Mouse (Mus musculus) T-helper 2 cell (primary cell): ENCODE measurements around the gene Slc46a2.

ENCODE experiments used
- in situ Hi-C: fragments of 300-600 bp; cut with MboI, MseI; formaldehyde crosslinking; loops from one replicate; pipeline ENCODE4 v1.15.1; 2025; ENCODE audit warnings: high pct_unique_total_duplicates

The Slc46a2 gene

DNA sequence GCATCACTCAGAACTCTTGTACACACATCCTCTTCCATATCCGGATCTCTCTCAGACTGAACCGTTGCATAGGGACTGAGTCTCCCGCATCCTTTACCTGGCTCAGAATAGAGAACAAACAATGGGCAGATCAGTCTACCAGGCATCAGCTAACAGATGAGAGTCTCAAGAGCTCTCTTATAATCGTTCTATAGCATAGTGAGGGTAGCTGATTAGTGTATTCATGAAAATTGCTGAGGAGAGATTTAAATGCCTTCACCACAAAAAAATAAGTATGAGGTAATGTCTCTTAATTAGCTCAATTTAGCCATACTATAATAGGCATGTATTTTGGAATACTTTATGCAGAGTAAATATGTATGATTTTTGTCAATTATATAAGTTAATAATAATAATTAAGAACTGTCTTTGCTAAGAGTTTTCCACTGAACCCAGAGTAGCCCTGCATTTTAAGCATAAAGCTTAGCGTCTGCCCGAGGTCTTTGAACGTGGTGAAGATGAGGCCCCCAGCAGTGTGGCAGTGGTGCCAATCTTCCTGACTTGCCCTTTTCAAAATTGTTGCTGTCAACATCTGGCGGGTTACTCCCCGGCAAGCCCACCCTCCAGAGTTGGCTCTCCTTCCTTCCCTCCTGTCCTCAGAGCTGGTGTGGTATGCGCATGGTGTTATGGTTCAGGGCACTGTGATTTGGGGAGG is 23.0 kb downstream of the Slc46a2 start:
- in situ Hi-C loops, result no loop called here

DNA sequence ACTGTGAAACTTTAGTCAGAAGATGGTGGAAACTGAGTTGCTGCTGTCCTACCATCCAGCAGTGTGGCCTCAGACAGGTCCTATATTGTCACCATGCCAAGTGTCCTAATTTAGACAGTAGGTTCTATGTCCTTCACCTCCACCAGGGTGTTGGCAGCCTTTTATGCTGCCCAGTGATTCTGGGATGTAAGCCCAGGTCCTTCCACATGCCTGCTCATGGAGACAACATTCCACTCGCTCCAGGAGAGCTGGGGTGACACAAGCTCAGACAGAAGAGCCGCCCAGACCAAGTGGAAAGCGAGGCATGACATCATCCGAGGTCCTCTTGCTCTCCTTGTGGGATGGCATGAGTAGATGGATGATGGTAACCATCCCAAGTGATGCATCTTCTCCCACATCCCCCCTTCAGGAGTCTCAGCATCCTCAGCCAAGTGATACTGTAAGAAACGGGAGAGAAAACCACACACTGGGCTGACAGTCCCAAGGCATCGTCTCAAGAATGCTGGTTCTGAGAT is 24.7 kb downstream of the Slc46a2 start:
- in situ Hi-C loops, result no loop called here

GRCm38 (mm10) chr4:59888014-59888413 is 26.8 kb downstream of the Slc46a2 start:
- in situ Hi-C loops, result no loop called here

DNA sequence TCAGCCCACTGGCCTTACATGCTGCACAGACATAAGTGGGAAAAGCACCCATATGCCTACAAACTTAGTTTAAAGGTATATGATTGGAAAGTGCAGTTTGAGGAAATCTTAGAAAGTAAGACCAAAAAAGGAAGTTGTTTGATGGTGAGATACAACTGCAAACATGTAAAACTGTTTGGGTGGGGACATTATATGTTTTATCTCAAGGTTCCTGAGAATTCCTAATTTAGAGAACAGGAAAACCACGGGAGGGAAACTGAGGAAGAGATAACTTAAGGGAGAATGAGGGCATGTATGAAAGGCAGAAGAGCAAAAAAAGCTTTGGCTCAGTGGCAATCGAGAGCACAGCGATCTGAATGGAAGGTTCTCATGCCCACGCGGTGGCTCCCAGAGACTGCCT is 27.8 kb downstream of the Slc46a2 start:
- in situ Hi-C loops, result no loop called here

GRCm38 (mm10) chr4:59886281-59886680 is 28.6 kb downstream of the Slc46a2 start:
- in situ Hi-C loops, result no loop called here

- in situ Hi-C loops, result no loop called here
Observed at GRCm38 (mm10) chr4:59884136-59884696, 30.6 kb downstream of the Slc46a2 start.

GRCm38 (mm10) chr4:59881210-59881609 is 33.6 kb downstream of the Slc46a2 start:
- in situ Hi-C loops, result no loop called here

DNA sequence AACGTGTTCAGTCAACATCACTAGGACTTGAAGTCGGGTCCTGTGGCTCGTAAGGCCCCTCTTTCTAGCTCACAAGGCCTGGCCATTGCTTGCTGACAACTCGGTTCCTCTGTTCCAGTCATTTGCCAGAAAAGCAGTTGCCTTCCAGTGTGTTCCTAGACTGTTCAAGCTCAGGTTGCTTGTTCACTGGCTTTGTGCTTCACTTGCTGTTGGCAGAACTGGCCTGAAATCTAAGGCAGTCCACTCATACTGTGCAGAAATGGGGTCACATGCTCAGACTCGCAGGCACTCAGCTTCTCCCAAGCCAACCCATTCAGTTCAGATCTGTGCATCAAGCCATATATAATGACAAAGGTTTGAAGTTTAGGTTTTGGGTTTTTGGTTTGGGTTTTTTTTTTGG is 34.1 kb downstream of the Slc46a2 start:
- in situ Hi-C loops, result no loop called here

GRCm38 (mm10) chr4:59879444-59879843 is 35.4 kb downstream of the Slc46a2 start:
- in situ Hi-C loops, result no loop called here

GRCm38 (mm10) chr4:59878595-59878994 is 36.3 kb downstream of the Slc46a2 start:
- in situ Hi-C loops, result no loop called here

DNA sequence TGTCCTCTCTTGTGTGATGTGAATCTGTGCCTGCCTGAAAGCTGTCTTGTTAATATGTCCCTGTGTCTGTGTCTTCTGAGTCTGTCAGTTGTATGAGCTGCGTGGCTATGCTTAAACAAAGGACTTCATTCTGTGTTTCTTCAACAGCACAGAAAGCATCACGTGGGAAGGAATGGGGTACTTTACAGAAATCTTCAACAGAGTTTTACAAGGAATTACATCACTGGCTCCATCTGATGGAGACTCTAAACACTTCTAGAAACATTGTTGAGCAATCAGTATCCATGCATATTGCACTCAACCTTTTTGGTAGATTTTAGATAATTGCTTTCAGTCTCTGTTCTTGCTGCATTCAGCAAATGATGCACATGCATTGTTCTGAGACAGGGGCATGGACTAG is 37.8 kb downstream of the Slc46a2 start:
- in situ Hi-C loops, result no loop called here

DNA sequence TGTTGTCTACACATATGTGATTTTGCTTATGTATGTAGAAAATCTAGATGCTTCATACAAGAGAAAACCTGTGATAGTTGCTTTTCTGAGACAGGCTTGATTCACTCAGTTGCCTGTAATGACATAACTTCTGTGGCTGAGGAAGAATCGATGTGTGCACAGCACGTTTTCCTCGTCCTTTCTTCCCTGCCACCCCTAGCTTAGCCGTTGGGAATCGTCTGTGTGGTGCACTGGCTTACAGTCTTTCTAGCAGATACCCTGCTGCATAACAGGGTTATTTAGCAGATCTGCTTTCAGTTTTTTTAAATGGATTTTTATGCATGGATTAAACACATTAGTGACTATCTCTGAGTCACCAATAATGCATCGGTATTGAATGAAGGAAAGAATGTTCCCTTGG is 38.3 kb downstream of the Slc46a2 start:
- in situ Hi-C loops, result no loop called here

GRCm38 (mm10) chr4:59873830-59874229 is 41.0 kb downstream of the Slc46a2 start:
- in situ Hi-C loops, result no loop called here

DNA sequence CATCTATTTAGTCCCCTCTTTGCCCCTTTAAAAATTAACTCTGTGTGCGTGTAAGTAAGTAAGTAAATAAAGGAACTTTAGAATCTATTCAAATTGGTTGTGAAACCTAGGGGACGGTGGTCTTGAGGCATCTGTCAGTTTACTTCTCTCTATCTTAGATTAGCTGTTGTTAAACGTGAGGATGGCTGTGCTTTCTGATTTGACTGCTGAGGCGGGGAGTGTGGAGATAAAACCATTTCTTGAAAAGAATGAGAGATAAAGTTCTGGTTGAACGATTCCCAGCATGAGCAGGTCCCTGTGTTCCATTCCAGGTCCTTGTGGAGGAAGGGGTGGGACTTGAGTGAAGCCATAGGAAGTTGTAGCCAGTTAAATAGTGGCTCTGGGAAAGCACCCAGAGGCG is 41.6 kb downstream of the Slc46a2 start:
- in situ Hi-C loops, result no loop called here

DNA sequence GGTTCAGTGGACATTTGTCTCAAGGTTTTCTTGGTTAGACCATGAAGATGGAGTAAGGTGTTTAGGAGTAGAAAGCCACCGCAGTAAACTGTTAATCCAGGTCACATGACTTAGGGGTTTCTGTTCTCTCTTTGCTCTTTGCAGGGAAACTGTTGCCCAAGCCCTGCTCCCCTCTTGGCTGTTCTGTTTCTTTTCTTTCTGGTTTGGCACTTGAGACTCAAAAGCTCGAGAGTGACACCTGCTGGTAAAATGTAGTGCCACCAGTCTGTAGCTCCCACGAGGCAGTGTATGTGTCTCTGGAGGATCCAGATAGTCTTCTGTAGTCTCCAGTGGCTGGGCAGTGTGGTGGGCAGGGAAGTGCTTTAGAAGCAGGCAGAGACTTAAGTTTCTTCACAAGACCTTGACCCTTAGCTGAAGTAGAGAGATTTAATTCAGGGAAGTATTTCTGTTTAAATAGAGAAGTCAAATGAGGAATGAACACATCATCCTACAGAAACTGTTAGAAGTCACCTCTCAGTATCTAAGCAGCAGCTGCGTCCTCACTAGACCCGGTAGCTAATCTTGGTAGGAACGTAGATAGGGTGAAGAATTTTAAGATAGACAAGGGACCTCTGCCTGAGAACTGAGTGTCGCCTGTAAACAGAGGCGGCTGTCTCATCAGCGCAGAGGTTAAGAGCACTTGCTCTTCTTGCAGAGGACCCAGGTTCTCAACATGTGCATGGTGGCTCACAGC is 43.8 kb downstream of the Slc46a2 start:
- in situ Hi-C loops, result no loop called here

- in situ Hi-C loops, result no loop called here
Observed at GRCm38 (mm10) chr4:59870433-59870832, 44.4 kb downstream of the Slc46a2 start.

DNA sequence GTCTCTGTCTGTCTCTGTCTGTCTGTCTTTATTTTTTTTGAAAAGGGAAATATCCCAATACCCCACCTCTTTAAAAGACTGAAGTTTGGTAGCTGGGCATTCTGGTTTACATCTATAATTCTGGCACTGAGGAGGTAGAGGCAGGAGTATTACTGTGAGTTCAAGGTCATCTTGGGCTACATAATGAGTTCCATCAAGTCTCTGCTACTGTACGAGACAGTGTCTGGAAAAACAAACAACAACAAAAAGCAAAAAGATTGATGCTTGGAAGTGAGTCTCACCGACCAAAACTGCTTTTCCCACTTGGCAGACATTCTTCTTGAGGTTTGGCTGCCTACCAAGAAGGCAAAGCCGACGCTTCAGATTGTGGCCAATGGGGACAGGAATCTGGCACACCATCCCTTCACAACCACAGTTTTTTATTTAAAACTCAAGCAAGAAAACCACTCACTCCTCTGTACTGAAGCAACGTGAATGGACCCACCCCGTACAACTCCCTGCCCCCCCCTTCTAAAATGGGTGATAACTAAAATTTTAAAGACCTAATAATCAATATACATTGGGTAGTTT is 45.3 kb downstream of the Slc46a2 start:
- in situ Hi-C loops, result no loop called here

DNA sequence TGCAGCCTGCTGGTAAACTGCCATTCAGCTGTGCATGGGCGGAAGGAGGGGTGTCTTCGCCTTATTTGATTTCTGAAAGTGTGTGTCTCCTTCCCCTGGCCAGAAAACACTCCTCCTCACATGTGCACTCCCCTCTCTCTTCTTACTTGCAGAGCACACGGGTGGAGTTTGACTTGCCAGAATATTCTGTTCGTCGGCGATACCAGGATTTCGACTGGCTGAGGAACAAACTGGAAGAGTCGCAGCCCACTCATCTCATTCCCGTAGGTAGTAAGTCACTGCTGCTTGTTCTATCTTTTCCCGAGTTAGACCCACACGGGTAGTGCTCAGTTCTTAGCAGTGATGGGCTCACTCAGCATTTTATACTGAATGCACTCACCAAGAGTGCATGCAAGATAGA is 46.8 kb downstream of the Slc46a2 start:
- in situ Hi-C loops, result no loop called here

DNA sequence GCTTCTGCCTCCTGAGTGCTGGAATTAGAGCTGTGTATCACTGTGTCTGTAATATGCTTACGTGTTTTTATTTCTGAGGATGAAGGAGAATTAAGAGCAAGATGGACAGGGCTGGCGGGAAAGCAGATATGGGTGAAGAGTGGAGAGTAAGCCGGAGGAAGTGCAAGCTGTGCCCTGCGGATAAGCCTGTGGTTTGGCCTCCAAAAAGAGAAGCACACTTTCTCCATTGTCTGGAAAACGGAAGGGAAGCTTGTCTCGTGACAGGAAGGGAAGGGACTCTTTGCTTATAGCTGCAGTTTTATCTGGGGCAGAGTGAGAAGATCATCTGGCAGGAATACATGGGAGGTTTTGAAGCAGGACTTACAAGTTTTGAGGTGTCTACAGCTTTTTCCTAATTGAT is 51.0 kb downstream of the Slc46a2 start:
- in situ Hi-C loops, result loop anchor here (5.0 kb wide), 1 partner anchor 72 kb away; no protein-coding TSS in a partner anchor

- in situ Hi-C loops, result loop anchor here (5.0 kb wide), 1 partner anchor 70 kb away; no protein-coding TSS in a partner anchor
Observed at GRCm38 (mm10) chr4:59862335-59862734, 52.5 kb downstream of the Slc46a2 start.

GRCm38 (mm10) chr4:59861871-59862270 is 53.0 kb downstream of the Slc46a2 start:
- in situ Hi-C loops, result loop anchor here (5.0 kb wide), 1 partner anchor 70 kb away; no protein-coding TSS in a partner anchor

- in situ Hi-C loops, result loop anchor here (5.0 kb wide), 1 partner anchor 68 kb away; no protein-coding TSS in a partner anchor
Observed at GRCm38 (mm10) chr4:59860431-59860830, 54.4 kb downstream of the Slc46a2 start.
